Mouse (Mus musculus) CD8-positive naive resting alpha-beta T cell, adult 2 months (primary cell): ENCODE data around the gene Lrrc32.

Experiments used
- DNase-seq, 2 experiments: peaks; one replicate each; pipeline ENCODE4 v3.0.0; 2022; ENCODE audit warnings: low read depth in 2 of 2, low spot score in 2 of 2

Gene Lrrc32

GRCm38 (mm10) chr7:98489131-98489530, at the start of gene Lrrc32:
Lrrc32 (plus strand) TSS chr7:98489283.
- no peak for DNase-seq

GRCm38 (mm10) chr7:98439956-98440466, 49.1 kb upstream of the Lrrc32 start, which contains the start of gene Gucy2d:
Gucy2d (plus strand) TSS chr7:98440416.
- DNase-seq, result no peak

- no peak for DNase-seq
These were observed 42.2 kb upstream of the Lrrc32 start for GRCm38 (mm10) chr7:98446873-98447272.

- peak in 1 of 2 experiments; percentile 16 for DNase-seq
These were observed 41.3 kb upstream of the Lrrc32 start for GRCm38 (mm10) chr7:98447585-98448308.

- DNase-seq, result no peak
These were observed 40.8 kb upstream of the Lrrc32 start for GRCm38 (mm10) chr7:98448309-98448630.

GRCm38 (mm10) chr7:98449696-98450095, 39.4 kb upstream of the Lrrc32 start:
- no peak for DNase-seq

GRCm38 (mm10) chr7:98454397-98455120, 34.5 kb upstream of the Lrrc32 start:
- DNase-seq, result no peak

GRCm38 (mm10) chr7:98460319-98460718, 28.8 kb upstream of the Lrrc32 start:
- no peak for DNase-seq

- peak in 1 of 2 experiments; percentile 25 for DNase-seq
These were observed 20.0 kb upstream of the Lrrc32 start for GRCm38 (mm10) chr7:98469089-98469488.

GRCm38 (mm10) chr7:98472529-98472928, 16.6 kb upstream of the Lrrc32 start:
- no peak for DNase-seq

- no peak for DNase-seq
These were observed 14.5 kb upstream of the Lrrc32 start for GRCm38 (mm10) chr7:98474558-98474957.

- no peak for DNase-seq
These were observed 11.9 kb upstream of the Lrrc32 start for GRCm38 (mm10) chr7:98477153-98477552.

GRCm38 (mm10) chr7:98480481-98480880, 8.6 kb upstream of the Lrrc32 start:
- no peak for DNase-seq

- DNase-seq, result peak; percentile 51 to 64
These were observed 7.9 kb upstream of the Lrrc32 start for GRCm38 (mm10) chr7:98481066-98481734.

GRCm38 (mm10) chr7:98481861-98482260, 7.2 kb upstream of the Lrrc32 start:
- DNase-seq, result no peak

- DNase-seq, result no peak
These were observed 6.4 kb upstream of the Lrrc32 start for GRCm38 (mm10) chr7:98482551-98483267.

- no peak for DNase-seq
These were observed 5.8 kb upstream of the Lrrc32 start for GRCm38 (mm10) chr7:98483268-98483607.

- DNase-seq, result no peak
These were observed 4.2 kb upstream of the Lrrc32 start for GRCm38 (mm10) chr7:98484878-98485277.

GRCm38 (mm10) chr7:98485508-98485907, 3.6 kb upstream of the Lrrc32 start:
- DNase-seq, result no peak

- no peak for DNase-seq
These were observed 2.6 kb upstream of the Lrrc32 start for GRCm38 (mm10) chr7:98486471-98486917.
